Mouse (Mus musculus) ovary, postnatal 10 days (tissue): ENCODE data around the gene Ppfibp1.
"Not testable (repeated sequence)": the region's sequence is repeated elsewhere in the genome, so short reads cannot be mapped to it uniquely, and the experiment has no call there.

ENCODE experiments used
- DNase-seq: peaks from one replicate; pipeline ENCODE4 v3.0.0; 2022; ENCODE audit warnings: low spot score

Gene Ppfibp1

DNA sequence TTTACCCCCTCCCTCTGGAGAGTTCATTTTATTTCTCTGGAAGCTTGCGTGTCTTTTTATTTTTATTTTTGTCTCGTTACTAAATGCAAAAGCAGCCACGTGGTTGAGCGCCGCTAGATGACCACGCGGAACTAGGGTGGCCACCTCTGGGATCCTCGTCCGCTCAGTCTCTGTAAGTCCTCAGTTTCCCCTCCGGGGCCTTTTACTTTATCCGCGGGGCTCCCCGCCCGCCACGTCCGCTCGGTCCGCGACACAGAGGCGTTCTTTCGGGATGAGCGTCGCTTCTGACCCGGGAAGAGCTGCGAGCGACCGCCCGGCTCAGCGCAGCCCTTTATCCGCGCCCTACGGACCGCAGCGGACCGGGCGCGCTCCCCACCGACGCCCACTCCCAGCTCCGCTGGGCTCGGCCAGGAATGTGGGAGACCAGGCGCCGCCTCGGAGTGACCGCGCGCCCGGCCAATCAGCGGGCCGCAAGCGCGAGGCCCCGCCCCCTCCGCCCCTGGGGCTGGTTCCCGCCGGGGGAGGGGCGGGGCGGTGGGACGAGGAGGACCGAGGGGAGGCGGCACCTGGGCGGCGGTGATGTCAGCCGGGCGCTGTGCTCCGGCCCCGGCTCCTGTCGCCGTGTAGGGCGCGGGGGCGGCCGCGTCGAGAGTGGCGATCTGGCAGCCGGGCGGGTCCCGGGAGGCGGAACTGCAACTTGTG lies at the start of gene Ppfibp1:
Gene Ppfibp1 (plus strand): TSS at position 530 of the 702 bp plus-strand sequence.
- DNase-seq = peak; percentile 93

GRCm38 (mm10) chr6:146838863-146839262 lies 49.4 kb upstream of the Ppfibp1 start:
- no peak for DNase-seq

GRCm38 (mm10) chr6:146844867-146845266 lies 43.4 kb upstream of the Ppfibp1 start:
- DNase-seq = no peak

GRCm38 (mm10) chr6:146845347-146845746 lies 42.9 kb upstream of the Ppfibp1 start:
- DNase-seq = no peak

GRCm38 (mm10) chr6:146845961-146846750 lies 42.1 kb upstream of the Ppfibp1 start:
- DNase-seq = no peak

- DNase-seq = no peak
Measured at GRCm38 (mm10) chr6:146847402-146847801, 40.9 kb upstream of the Ppfibp1 start.

DNA sequence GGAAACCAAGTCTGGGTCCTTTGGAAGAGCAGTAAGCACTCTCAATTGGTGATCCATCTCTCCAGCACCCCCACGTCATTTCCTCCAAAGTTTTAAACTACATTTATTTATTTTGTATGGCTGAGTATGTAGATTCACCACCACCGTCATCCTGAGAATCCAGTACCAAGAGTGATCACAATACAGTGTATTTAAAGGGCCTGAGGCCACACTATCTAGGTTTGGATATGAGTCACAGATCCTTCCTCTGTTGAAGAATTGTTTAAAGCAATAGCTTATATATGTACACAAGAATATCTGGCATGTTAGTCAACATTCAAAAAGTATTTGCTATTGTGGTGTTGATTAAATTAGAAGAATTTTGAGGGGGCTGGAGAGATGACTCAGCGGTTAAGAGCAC lies 40.0 kb upstream of the Ppfibp1 start:
- DNase-seq = no peak

DNA sequence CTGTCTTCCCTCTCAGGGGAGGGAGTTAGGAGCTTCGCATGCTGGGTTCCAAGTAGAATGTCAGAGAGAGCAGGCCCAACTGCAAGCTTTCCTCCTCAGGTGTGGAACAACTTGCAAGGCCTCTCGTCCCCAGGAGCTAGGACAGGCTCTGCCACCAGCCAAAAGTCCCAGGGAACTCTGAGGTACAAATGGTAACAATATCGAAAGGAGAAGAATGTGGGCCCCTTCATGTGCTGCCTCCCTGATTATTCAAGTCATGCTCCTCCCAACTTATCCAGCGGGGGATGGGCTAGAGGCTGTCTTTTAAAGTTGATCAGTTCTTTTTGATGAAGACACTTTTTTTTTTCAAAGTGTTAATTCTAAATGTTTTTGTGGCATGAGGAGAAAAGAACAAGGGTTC lies 38.2 kb upstream of the Ppfibp1 start, which contains the start of gene Smco2:
Gene Smco2 (plus strand): TSS at position 55 of the 400 bp plus-strand sequence.
- DNase-seq = no peak

DNA sequence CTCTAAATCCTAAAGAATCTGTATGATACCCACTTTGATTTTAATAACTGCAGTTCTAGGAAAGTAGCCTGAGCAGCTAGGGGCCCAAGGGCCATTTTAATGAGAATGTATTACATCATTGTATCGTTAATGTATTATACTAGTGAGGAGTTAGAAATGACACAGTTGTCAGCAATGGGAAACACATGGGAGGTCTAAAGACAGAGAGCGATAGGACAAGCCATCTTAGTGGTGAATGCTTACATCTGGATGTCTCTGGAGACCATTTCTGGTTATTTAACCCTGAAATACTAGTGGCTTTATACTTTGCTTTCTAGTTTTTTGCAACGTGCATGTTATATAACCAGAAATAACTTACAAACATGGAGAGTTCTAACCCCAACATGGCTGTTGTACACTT lies 36.4 kb upstream of the Ppfibp1 start:
- DNase-seq = no peak

DNA sequence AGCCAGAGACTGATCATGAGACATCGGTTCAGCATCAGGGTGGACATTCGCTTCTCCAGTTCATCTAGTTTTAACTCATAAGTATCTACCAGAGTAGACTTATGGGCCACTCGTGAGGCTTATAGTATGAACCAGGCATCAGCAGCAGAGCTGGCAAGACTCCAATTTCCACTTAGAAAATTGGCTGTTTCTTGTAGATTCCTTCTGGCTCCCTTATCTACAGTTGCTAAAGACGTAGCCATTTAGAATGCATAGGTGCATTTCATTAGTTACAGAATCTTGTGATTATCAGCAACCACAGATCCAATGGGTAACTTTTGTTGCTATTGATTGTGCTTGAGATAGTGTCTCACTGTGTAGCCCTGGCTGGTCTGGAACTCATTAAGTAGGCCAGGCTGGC lies 35.5 kb upstream of the Ppfibp1 start:
- no peak for DNase-seq

DNA sequence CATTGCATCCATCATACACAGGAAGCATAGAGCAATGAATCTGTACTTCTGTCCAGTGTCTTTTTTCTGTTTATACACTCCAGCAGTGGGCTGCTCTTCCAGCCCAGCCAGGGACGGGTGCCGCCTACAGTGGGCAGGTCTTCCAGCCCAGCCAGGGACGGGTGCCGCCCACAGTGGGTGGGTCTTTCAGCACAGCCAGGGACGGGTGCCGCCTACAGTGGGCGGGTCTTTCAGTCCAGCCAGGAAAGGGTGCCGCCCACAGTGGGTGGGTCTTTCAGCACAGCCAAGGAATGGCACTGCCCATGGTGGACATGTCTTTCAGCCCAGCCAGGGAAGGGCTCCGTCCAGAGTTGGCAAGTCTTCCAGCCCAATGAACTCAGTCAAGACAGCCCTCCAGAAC lies 33.1 kb upstream of the Ppfibp1 start:
- no peak for DNase-seq

DNA sequence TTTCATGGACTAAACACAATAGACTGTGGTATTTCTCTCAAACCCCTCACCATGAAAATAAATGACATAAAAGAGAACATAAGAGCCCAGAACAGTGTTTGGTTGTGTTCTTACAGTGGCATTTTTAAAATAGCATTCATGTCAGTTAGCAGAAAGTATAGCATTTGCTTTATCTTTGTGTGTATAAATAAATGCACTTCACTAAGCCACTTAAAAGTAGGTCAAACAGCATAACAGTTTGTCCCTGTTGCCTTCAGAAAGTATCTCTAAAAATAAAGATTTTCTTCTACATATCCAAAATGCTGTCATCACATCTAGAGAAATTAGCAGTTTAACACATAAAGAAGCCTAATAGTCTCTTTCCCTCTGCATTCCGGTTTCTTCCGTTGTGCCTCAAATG lies 30.9 kb upstream of the Ppfibp1 start:
- no peak for DNase-seq

DNA sequence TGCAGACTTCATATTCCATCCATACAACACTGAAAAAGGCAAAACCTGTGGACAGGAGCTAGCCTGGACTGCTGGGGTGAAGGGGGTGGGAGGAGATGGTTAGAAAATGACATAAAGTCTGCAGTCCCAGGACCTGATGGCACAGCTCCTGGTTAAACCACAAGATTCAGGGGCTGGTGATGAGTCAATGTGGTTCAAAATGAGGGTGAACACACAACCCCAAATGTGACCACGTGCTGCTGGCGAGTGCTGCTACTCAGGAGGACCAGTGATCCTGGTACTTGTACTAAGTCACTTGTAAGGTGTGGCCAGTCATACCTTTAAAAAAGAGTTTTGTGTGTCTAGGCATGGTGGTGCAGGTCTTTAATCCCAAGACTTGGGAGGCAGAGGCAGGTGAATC lies 25.1 kb upstream of the Ppfibp1 start:
- DNase-seq = no peak

DNA sequence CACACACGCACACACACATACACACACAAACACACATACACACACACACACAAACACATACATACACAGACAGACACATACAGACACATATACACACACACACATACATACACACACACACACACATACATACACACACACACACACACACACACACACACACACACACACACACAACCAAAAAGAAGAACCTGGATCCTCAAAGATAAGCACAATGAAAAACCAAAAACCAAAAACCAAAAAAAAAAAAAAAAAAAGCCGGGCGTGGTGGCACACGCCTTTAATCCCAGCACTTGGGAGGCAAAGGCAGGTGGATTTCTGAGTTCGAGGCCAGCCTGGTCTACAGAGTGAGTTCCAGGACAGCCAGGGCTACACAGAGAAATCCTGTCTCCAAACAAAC lies 23.9 kb upstream of the Ppfibp1 start:
- not testable (repeated sequence) for DNase-seq

GRCm38 (mm10) chr6:146865701-146866100 lies 22.6 kb upstream of the Ppfibp1 start:
- DNase-seq = no peak

DNA sequence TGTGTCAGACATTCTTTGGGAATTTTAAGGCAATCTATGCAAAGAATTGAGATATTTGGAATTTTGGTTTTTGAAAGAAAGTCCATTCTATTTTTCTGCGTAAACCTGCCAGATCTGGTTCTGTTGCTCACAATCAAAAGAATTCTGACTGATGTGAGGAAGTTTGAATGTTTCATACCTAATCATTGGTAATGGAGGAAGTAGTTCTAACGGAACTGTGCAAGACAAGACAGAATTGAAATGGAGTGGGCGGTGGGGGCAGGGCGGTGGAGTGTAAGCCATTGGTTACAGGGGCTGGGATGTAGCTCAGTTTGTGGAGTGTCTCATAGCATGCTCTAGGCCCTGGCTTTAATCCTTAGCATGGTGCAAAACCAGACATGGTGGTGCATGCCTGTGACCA lies 16.3 kb upstream of the Ppfibp1 start:
- no peak for DNase-seq

DNA sequence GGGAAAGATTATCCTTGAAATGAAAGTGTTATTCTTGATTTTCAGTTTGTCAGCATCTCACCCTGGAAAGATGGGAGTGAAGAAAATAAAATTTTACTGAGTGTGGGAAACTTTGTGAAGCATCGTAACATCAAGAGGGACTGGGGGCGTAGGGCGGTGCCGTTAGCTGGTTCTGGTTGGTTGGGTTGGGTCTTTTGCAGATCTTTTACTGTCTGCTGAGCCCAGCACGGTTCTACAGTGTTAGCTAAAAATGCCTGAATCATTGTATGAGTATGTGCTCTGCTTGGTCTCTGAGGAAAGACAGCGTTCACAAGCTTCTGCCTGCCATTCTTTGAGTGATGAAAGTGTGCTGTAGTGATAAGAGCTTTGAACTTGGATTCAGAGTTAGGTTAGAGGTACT lies 13.9 kb upstream of the Ppfibp1 start:
- DNase-seq = no peak

GRCm38 (mm10) chr6:146876820-146877219 lies 11.5 kb upstream of the Ppfibp1 start:
- DNase-seq = no peak

DNA sequence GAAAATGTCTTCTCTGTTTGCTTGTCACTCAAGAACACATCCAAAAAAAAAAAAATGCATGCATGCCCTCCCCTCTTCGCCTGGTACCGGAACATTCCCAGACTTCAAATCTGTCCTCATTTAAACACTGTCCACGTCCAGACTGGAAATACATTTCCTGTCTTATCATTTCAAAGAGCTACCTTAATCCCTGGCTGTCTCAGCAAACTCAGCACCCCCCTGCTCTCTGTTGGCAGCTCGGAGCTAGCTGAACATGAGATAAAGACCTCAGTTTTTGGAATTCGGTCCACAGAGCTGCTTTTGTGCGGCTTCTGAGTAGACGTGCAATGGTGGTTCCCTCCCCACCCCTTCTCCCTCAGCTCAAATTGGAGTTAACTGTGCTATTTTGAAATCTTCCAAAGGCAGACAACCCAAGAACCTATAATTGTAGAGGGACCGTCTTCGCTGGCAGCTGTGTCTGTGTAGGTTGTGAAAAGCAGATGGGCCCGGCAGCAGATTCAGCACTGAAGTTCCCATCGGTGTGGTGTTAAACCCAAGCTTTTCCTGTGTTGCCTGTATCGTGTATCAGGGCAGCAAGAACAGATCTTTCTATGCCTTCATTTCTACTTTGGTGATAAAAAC lies 10.8 kb upstream of the Ppfibp1 start:
- DNase-seq = no peak

DNA sequence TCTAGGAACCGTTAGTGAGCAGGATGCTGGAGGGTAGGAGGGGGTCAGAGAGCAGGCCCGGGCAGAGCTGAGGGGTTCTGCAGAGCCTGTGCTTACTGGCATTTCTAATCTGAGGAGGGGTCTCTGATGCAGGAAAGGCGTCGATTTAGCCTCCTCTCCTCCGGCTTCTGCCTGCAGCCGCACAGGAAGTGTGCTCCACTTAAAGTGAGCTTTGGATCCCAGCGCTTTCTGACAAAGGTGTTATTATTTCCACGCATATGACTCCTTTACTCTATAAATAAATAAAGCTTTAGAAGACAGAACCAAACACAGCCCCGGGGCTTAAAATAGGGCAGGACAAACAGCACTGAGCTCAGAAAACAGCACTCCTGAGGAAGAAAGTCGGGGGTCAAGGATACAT lies 9.4 kb upstream of the Ppfibp1 start:
- DNase-seq = no peak

DNA sequence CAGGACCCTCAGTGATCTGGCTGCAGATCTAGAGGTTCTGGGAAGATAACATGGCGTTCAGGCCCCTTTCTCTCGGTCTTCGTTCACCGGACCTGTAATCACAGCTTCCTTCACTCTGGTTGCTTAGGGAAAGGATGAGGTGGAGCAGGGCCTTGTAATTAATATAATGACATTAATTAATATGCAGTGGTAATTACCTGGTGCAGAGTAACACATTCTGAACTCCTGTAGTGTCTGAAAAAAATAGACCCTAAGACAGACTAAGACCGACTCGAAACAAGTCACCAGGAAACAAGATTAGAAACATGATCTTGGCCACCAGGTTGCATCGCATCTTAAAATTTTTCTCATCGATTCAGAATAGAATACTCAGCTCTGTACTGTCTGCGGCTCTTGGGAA lies 8.4 kb upstream of the Ppfibp1 start:
- no peak for DNase-seq

GRCm38 (mm10) chr6:146880296-146880695 lies 8.0 kb upstream of the Ppfibp1 start:
- DNase-seq = no peak
